Mouse (Mus musculus) cerebellum, postnatal 10 days (tissue): ENCODE results near the gene Fmnl2.
A peak's percentile ranks its signal among the peaks of the same experiment; 100 is the strongest.

Experiments used
- DNase-seq, 2 experiments: peaks; one replicate each; pipeline ENCODE4 v3.0.0; 2021; ENCODE audit warnings: mixed read lengths in 2 of 2

Fmnl2 gene

DNA sequence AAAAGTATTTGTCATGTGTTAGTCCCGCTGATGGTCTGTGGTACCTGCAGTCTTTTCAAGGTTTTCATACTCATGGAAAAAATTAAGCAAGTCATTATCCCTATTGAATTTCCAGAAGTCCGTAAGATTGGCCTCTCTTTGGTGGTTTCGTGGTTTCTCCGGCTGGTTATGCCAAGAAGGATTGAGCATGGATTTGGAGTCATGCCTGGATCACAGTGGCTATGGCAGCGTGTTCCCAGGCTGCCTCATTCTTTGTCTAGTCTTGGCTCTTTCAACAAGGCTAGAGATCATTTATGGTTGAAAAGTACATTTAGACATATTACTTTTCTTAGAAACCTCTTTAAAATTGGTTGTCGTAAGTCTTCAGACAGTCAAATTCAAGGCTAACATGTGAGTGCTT lies 192.7 kb downstream of the Fmnl2 start:
- peak; percentile 84 to 85 for DNase-seq

DNA sequence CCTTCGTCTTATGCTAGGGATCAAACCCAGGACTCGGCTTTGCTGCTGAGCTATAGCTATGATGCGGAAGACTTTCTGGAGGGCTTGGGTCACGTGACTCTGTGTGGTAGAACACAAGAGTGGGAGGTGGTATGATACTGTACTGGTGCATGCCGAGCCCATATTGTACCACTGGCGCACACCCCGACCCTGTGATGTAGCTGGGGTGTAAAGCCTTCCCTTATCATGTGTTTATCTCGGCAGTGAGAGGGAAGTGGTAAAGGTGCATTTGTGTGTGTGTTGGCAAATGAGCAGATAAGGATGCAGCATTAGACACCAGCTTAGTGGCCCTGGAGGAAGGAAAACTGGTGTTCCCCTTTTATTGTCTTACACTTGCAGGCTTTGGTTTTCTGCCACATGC lies 193.8 kb downstream of the Fmnl2 start:
- DNase-seq, result no peak

DNA sequence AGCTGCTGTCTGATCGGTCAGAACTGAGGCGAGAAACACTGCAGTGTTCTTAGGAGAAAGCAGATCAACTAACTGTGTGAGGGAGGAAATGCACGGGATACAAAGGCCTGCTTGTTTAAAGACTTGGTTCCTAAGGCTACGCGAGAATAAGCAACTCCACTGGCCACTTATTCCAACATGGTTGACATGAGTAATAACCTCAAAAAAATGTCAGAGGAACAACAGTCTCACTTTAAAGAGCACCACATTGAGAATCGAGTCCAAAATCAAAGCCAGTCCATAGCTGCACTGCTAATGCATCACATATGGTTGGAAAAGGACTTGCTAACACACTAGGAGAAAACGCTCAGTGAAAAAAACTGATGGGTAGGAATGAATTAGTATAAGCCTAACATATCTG lies 196.1 kb downstream of the Fmnl2 start:
- no peak for DNase-seq

DNA sequence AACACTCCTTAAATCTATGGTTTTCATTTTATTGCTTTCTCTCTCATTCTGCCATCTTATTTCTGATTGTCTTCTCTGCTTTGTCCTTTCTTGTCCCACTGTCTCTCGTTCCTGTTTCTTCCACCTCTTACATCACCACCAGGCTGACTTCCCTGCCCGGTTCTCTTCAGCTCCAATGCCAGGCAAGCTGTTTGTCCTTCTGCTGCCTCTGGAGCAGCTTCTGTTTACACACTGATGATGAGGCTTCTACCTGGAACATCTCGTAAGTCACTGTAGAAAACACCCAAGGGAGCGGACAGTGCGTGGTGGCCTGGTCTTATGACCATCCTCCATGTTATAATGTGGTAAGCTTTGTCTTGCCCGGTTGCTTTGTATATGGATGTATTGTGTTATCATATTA lies 198.9 kb downstream of the Fmnl2 start:
- peak; percentile 75 to 77 for DNase-seq

DNA sequence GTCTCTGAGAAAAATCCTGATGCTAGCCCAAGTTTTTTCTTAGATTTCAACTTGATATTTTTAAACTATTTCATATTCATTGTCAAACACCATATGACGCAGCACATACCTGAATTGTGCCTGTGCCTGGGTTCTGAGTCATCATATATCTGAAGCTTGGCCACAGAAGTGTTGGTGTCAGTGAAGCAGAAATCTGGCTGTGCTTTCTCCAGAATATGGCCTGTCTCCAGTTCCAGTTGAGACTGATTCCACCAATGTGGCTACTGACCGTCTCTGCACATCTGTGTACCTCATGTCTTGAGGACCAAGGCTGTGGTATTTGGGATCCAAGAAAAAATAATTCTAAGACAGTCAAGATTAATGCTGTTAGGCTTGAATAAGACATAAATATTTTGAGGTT lies 199.6 kb downstream of the Fmnl2 start:
- DNase-seq, result peak; percentile 79 to 83

DNA sequence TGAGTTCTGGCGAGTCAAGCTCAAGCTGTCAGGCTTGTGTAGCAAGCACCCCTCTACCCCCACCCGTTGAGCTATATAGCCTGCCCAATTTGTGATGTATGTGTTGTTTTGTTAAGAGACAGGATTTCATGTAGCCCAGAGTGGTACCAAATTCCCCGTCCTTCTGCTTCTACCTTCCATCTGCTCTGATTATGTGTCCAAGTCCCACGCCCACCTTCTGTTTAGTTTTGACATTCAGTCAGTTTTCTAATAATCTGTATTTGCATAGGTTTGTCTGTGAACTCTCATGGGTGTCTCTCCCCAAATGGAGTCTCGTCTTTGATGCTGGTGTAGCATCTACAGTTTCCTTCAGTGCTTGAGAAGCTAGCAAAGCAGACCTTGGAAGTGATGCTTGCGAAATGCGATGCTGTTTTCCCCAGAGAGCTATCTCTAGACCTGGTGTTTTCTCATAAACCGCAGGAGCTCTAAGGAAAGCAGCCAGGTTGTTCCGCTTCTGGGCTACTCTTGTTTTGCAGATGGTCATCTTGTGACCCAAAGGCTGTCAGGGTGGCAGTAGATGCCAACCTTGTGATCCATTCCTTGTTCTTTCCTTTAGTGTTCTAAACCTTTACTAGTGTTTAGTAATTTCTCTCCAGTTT lies 203.8 kb downstream of the Fmnl2 start:
- DNase-seq, result peak; percentile 84 to 85

DNA sequence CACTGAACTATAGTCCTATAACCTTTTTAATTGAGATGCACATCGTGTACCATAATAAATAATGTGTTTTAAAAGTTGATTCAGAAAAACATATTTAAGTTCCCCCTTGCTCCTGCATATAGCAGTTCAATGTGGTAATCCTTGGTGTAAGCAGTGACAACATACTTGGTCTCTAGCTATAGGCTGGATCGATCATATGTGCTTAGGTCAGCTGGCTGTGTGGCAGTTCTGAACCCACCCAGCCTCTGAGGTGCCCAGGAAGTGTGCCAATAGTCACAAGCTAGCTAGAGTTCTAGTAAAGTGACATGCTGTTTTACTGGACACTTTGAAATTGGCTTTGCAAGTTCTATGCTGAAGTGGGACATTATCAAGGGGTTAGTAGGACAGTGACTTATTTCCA lies 209.3 kb downstream of the Fmnl2 start:
- DNase-seq, result no peak

DNA sequence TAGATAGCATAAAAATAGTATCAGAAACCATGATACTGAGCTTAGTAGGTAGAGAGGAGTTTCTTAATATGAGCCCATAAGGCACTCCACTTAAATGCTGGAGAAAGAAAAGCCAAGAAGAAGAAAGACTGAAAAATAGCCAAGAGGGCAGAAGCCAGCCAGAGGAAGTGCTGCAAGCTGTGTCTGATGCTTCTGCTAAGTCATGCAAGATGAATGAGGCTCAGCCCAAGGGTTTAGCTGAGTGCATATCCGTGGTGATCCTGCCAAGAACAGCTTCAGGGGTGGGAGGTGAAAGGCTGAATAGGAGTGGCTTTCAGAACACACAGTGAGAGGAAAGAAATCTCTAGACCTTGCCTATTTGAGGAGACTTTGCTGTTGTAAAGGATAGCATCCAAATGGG lies 212.9 kb downstream of the Fmnl2 start:
- peak; percentile 83 to 86 for DNase-seq

DNA sequence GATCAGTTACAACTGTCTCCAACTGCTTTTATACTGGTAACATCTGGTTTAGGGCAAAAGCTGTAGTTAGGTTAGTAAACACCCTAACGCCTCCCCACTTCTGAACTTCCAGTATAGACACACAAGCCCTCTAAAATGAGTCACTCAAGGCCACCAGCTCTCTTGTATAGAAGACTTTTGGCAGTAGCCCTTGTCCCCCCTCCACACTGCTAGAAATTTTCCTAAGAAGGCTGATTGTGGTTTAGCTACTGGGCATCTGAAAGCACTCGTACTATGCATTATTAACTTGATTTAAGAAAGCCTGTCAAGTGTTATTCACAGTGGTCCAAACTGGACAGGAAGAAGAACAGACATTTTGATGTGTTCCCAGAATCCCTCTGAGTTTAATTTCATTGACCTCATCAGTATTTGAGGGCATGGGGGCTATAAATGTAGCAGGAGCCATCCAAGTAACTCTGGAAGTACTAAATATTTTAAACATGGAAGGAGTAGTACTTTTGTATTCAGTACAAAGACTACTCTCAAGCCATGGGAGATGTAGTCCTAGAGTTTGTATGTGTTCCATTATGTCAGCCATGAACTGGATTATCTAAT lies 222.1 kb downstream of the Fmnl2 start:
- no peak for DNase-seq

DNA sequence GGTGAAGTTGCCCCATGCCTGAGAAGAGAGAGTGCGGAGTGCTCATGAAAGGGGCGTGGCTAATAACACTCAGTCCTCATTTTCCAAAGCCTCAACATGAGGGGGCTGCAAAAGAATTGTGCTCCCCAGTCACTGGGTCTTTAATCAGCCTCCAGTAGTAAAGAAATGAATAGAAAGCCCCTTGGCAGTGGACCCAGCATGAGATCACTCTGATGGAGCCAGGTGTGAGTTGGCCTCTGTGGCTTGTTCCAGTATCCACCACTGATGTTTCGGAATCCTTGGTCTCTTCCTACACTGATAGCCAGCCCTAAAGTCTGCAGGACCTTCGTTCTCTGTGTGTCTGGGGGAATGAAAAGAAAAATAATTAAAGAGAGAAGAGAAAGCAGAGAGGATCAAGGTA lies 224.4 kb downstream of the Fmnl2 start:
- DNase-seq, result no peak

DNA sequence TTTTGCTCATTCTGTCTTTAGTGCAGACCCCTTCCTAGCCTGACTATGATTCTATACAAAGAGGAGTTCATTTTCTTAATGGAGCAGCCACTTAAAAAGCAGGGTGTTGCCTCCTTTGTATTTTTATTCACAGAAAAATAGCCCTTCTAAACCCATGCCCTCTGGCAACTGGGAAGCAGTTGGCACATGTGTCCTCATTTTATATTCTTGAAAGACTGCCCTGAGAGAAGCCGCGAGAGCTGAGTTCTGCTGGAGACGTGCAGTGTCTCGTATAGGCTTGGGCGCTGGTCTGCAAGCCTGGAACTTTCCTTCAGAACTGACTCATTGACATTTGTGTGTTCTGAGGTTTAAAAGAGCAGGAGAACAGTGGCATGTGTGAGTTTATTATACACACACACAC lies 224.8 kb downstream of the Fmnl2 start:
- no peak for DNase-seq

DNA sequence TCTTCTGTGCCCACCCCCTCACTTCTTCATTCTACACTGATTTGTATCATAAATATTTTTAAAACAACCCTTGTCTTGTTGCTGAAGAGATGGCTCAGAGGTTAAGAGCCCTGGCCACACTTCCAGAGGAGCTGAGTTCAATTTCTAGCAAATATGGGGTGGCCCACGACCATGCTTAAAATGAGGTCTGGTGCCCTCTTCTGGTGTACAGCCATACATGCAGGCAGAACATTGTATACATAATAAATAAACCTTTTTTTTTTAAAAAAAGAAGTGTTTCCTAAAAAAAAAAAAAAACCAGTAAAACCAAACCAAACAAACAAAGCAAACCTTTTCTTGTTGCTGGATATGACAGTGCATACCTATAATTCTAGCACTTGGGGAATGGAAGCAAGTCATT lies 225.6 kb downstream of the Fmnl2 start:
- peak; percentile 51 to 57 for DNase-seq

DNA sequence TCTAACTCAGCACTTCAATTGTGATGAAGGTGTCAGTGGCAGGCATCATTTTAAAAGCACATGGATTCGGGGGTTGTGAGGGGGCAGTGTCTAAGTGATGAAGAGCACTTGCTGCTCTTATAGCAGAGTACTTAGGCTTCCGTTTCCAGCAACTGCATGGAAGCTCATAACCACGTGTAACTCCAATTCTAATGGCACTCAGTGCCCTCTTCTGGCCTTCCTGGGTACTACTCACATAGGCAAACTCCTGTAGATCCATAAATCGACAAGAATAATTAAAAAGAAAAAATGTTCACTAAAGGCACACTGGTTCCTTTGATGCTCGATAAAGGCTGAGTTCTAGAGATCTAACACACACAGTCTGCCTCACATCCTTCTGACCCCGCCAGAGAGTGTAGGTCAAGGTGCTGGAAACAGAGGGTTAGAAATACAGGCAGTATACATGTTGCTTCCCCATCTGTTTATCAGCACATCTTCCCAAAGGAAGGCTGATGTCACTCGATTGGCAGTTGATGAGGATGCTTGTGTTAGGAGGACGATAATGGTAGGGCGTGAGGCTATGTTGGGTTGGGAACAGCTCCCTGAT lies 228.1 kb downstream of the Fmnl2 start:
- DNase-seq, result peak; percentile 76 to 78

DNA sequence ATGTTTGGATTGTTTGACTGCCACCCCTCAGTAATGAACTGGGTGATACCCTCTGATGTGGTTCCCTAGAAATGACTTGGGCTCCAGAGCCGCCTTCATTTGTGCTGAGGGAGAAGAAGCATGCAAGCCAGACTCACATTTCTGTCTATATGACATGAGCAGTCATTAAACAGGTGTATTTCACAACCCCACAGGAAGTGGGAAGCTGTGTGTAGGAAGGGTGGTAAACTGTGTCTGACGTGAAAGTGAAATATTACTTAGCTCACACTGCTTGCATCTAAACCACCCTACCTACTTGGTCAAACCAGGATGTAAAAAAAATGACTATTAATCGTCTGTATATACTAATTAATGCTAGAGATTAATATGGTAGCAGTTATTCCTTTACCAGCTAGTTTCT lies 231.1 kb downstream of the Fmnl2 start:
- DNase-seq, result no peak

DNA sequence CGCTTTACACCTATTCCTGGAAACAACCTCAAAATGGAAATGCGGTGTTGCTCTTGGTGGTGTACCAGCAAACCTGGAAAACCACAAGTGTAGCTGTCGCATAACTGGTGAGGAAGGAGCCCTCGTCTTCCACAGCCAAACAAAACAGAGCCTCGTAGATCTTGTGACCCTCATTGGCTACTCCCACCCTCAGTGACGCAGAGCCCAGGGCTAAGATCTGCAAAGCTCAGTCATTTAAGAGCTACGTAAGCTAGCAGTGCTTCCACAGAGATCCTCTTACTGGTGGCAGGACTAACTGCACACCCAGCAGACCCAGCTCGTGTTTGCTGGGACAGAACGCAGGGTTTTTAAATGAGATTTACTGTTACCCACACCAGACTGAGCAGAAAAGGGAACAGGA lies 237.4 kb downstream of the Fmnl2 start:
- no peak for DNase-seq

DNA sequence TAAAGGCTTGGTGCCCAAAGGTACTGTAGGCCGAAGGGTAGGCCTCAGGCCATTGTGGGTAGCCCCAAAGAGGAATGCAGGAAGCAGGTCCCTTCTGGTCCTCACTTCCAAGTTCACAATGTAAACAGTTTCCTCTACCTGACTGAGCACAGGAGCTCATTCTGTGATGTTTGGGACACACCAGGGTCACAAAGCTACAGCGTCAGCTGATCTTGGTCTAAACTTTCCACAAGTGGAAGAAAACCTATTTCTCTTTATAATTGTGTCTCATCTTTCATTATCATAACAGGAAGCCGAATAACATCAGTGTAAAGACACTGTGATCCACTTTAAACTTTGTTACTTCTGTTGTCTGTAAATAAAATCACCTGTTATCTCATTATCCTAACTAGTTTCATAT lies 237.8 kb downstream of the Fmnl2 start:
- DNase-seq, result no peak

DNA sequence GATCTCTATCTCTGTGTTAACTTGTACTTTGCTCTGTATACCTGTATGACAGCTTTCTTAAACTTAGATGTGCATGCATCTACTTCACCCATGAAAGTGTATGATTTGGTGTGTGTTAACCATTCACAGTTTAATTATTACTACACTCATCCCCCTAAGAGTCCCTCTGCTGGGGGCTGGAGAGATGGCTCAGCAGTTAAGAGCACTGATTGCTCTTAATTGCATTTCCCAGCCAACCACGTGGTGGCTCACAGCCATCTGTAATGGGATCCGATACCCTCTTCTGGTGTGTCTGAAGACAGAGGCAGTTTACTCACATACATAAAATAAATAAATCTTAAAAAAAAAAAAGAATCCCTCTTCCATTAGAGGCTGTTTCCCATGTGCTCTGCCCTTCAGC lies 242.4 kb downstream of the Fmnl2 start:
- DNase-seq, result peak in 1 of 2 experiments; percentile 32

DNA sequence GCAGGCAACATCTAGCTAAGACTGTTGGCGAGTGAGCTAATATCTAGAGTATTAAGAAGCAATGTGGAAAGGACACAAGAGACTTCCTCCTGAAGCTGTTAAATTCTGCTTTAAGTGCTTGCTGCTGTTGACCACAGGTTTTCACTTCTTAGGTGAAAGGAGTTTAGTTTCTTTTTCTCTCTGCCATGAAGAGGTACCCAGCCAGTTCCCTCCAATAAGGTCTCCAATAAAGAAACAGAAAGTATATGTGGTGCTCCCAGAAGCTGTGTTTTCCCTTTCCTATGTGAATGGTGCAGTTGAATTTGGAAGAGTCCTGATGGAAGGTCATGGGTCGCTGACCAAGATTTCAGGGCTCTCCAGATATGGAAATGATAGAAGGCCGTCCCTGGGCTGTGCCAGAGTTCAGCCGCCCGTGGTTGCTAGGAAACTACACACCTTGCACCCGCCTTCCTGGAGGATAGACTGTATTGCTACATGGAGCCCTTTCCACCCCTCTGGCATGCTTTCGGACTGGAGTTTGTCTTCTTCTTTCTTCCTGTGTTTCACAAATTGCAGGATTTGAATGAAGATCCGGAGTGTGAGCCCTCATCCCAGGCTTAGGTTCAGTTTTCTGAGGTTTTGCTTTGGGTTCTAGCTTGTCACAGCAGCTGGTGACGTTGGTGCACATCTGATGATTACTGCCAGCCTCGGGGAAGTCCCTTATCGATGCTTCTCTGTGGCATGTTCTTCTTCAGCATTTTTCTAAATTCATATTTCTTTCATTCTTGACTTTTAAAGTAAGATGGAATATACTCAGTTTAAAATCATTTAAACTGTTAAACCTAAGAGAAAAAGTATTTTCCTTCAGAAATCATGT lies 244.5 kb downstream of the Fmnl2 start:
- DNase-seq, result no peak

DNA sequence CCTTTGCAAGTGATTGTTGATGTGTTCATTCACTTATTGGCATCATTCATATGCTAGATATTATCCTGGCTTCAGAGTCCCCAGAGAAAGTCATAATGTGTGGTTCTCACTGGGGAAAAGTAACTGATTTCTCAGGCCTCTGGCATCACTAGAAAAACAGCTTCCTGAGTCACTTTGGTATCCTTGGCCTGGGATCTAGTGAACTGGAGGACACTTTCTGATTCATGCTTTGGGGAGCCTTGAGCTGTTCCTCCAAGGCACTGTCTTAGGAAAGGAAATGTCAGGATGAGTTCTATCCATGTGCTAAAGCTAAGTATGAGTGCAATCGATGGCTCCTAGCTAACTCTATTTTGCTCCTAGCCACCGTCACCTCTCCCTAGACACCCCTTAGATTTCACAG lies 245.2 kb downstream of the Fmnl2 start:
- DNase-seq, result no peak

DNA sequence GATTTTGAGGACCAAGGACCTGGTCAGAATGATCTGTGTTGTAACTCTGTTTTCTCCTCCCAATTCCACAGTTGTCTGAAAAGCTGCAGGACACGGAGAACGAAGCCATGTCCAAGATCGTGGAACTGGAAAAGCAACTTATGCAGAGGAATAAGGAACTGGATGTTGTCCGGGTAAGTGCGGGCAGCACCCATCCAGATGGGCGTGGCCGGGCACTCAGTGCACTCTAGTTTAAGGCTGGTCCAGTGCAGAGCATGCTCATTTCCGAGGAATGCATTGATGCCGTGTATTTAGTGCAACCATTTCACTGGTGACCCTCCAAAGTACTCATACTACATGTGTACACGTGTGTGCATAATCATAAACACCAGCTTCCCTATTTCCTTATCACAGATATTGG lies 247.7 kb downstream of the Fmnl2 start:
- no peak for DNase-seq

DNA sequence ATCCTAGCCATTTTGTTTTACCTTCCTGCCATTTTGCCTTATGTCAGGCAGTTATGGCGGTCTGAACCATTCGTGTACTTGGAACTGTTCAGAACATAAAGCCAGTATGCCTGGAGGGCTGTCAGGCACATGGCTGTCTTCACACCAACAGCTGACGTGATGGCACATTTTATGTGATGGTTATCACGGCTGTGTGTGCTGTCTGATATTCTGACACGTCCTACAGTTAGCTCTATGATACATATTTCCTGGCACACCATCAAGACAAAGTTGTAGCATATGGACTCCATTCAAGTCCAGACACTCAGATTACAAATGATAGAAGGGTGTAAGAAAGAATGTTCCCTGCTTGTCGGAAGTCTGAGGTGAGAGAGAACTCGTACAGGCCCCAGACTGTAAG lies 248.4 kb downstream of the Fmnl2 start:
- no peak for DNase-seq

DNA sequence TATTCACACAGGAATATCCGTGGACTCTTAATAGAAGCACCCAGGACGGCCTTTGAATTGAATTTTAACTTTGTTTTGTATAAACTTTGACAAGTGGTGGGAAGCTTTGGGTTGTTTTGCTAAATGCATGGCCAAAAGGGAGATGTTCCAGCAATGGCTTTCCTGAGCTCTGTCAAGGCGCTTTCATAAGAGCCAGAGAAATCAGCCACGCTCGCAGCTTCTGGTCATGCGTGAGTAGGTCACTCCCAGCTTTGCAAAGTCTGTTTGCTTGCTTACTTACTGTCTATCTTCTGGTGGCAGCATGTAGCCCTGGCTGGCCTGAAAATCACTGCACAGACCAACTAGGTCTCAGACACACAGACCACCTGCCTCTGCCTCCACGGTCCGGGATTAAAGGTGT lies 248.8 kb downstream of the Fmnl2 start:
- DNase-seq, result no peak

DNA sequence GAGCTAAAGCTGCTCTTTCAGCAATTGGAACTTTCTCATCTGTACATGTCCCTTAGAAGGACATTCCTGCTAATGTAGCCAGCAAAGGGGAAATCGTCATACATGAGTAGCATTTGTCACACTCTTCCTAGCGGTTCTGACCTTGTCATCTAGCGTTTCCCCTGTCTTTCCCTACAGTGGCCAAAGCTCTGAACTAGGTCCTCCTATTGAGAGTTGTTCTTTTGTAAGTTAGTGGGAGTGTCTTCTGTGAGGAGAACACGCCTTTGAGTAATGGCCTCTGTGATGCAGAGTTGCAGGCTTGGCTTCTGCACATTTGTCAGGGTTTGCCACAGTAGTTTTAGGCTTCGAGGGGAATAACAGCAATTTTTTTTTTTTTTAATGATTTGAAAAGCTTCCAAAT lies 250.9 kb downstream of the Fmnl2 start:
- DNase-seq, result no peak

DNA sequence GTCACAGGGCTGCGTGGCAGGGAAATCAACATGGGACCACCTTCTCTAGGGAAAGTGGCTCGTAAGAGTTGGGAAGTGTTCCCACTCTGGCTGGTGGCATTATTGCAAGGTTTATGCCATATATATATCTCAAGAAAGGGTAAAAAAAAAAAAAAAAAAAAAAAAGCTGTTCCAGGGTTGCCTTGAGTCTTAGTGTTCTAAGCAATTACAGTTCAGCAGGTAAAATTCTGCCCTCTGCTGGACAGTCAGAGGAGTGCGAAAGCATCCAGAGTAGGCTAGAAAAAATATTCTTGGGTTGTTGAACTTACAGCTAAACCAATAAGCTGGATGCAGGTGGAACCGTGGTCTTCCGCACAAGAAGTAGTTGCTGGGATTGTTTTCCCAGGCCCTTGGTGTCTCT lies 264.1 kb downstream of the Fmnl2 start:
- peak; percentile 69 to 76 for DNase-seq
